Mouse (Mus musculus) myocyte (in vitro differentiated cells): ENCODE measurements around the gene Cbfb. TPM values are rescaled to one million over a fixed set of nuclear protein-coding genes. Genes with fewer than 3 reads are reported as not detected.
A peak's percentile ranks its signal among the peaks of the same experiment; 100 is the strongest.

Source experiments
- H3K27me3 ChIP-seq: one replicate; pipeline ENCODE4 v1.6.1; 2011; ENCODE audit not compliant: control insufficient read depth, insufficient read depth, insufficient read length
- H3K36me3 ChIP-seq: one replicate; pipeline ENCODE4 v1.6.1; 2011; ENCODE audit not compliant: control insufficient read depth, insufficient read depth
- H3K4me2 ChIP-seq: one replicate; pipeline ENCODE4 v1.6.1; 2011; ENCODE audit warnings: low read depth, control low read depth
- H3K4me3 ChIP-seq: one replicate; pipeline ENCODE4 v1.5.1; 2011; ENCODE audit warnings: mild to moderate bottlenecking, control low read depth, moderate library complexity
- H3K79me2 ChIP-seq: one replicate; pipeline ENCODE4 v1.6.1; 2011; ENCODE audit not compliant: control insufficient read depth, insufficient read depth
- H3ac ChIP-seq: one replicate; pipeline ENCODE4 v1.6.1; 2011; ENCODE audit not compliant: control insufficient read depth, insufficient read length
- CEBPB ChIP-seq: IDR thresholded peaks from 2 replicates; pipeline ENCODE4 v1.6.1; 2011; ENCODE audit warnings: mild to moderate bottlenecking, moderate library complexity; ENCODE audit not compliant: poor library complexity, insufficient read depth, severe bottlenecking
- E2F4 ChIP-seq: IDR thresholded peaks from one replicate; pipeline ENCODE4 v1.6.1; 2011; ENCODE audit warnings: mild to moderate bottlenecking, control low read depth, moderate library complexity; ENCODE audit not compliant: insufficient read depth
- MAX ChIP-seq: IDR thresholded peaks from one replicate; pipeline ENCODE4 v1.6.1; 2011; ENCODE audit warnings: low read depth, mild to moderate bottlenecking, control low read depth
- MYOD1 ChIP-seq, 3 experiments: IDR thresholded peaks; one replicate each; pipeline ENCODE4 v1.6.1; 2011; ENCODE audit warnings: control low read depth in 2 of 3, low read depth in 2 of 3, mild to moderate bottlenecking in 2 of 3, moderate library complexity in 1 of 3; ENCODE audit not compliant: insufficient read length in 2 of 3, control insufficient read depth in 1 of 3
- MYOG ChIP-seq, 3 experiments: IDR thresholded peaks; one replicate each; pipeline ENCODE4 v1.6.1; 2011; ENCODE audit warnings: control low read depth in 2 of 3, low read depth in 2 of 3, mild to moderate bottlenecking in 2 of 3; ENCODE audit not compliant: insufficient read length in 2 of 3, control insufficient read depth in 1 of 3, insufficient read depth in 1 of 3
- POLR2A ChIP-seq: IDR thresholded peaks from one replicate; pipeline ENCODE4 v1.6.1; 2011; ENCODE audit warnings: low read depth, mild to moderate bottlenecking, control low read depth, moderate library complexity; ENCODE audit not compliant: insufficient read length
- POLR2AphosphoS2 ChIP-seq: IDR thresholded peaks from one replicate; pipeline ENCODE4 v1.6.1; 2011; ENCODE audit warnings: low read depth, control low read depth; ENCODE audit not compliant: insufficient read length
- REST ChIP-seq: IDR thresholded peaks from one replicate; pipeline ENCODE4 v1.6.1; 2011; ENCODE audit warnings: mild to moderate bottlenecking, control low read depth, moderate library complexity; ENCODE audit not compliant: insufficient read depth, insufficient read length
- SRF ChIP-seq: IDR thresholded peaks from one replicate; pipeline ENCODE4 v1.6.1; 2011; ENCODE audit warnings: low read depth; ENCODE audit not compliant: control insufficient read depth, insufficient read length
- TCF12 ChIP-seq: IDR thresholded peaks from one replicate; pipeline ENCODE4 v1.6.1; 2011; ENCODE audit warnings: mild to moderate bottlenecking, control low read depth; ENCODE audit not compliant: poor library complexity, insufficient read depth, severe bottlenecking
- TCF3 ChIP-seq: IDR thresholded peaks from one replicate; pipeline ENCODE4 v1.6.1; 2011; ENCODE audit warnings: low read depth, control low read depth; ENCODE audit not compliant: insufficient read length
- USF1 ChIP-seq: IDR thresholded peaks from one replicate; pipeline ENCODE4 v1.6.1; 2011; ENCODE audit warnings: low read depth, mild to moderate bottlenecking, control low read depth, moderate library complexity
- polyA plus RNA-seq: library from polyadenylated mRNA; unstranded; fragments of >200 nt; fragmentation: generic; extraction: Trizol; gene quantifications from one replicate; pipeline ENCODE4 v1.2.1, GENCODE M21; 2012; ENCODE audit warnings: missing spikeins

Cbfb gene
- polyA plus RNA-seq, 1 experiment: 38.1 TPM

DNA sequence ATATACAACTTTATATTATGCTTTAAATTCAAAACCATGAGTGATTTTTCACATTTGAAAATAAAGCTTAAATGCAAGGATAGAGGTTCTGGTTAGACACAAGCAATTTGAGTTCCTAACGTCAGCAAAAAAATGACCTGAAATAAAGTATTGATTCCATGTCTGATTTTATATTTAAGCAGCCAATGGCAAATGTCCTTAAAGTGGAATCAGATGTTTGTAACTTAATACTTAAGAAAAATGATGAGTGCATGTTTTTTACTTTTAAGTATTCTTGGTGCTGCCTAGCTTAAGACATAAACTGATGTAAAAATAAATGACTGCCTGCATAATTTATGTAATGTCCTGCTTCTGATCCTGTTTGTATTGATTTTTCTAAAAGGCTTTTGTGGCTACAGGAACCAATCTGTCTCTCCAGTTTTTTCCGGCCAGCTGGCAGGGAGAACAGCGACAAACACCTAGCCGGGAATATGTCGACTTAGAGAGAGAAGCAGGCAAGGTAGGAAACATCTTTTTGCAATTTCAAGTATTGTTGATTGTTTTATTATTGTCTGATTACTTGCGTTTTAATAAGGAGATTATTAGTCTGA is 7.8 kb downstream of the Cbfb start:
- Histone ChIP-seq H3K36me3 (peaks cover 44% of the 10 kb centered on the region), H3K27me3 (no peaks in the 10 kb centered on the region), H3K4me3 (no peak overlapping the region), H3ac (no peak overlapping the region), H3K79me2 (peaks cover 100% of the 10 kb centered on the region), H3K4me2 (no peak overlapping the region)
- no peak for TF ChIP-seq MYOD1 (IDR thresholded peaks at IDR 0.05; ENCODE audit: control insufficient read depth in 1 of 3, insufficient read length in 2 of 3, low read depth in 2 of 3)
- no peak for TF ChIP-seq TCF3
- TF ChIP-seq MAX: no peak
- TF ChIP-seq USF1: no peak

- peaks cover 88% of the 10 kb centered on the region for H3K79me2 ChIP-seq
- H3K4me2 ChIP-seq: no peak overlapping the region
- TF ChIP-seq MYOG (IDR thresholded peaks at IDR 0.05; ENCODE audit: control insufficient read depth in 1 of 3, insufficient read depth in 1 of 3, insufficient read length in 2 of 3, low read depth in 2 of 3) (no peak), POLR2A (no peak), USF1 (no peak), CEBPB (no peak), E2F4 (no peak), TCF3 (no peak), SRF (no peak), REST (no peak), MYOD1 (IDR thresholded peaks at IDR 0.05; ENCODE audit: control insufficient read depth in 1 of 3, insufficient read length in 2 of 3, low read depth in 2 of 3) (no peak), MAX (no peak), POLR2AphosphoS2 (no peak), TCF12 (no peak)
- H3ac ChIP-seq: no peak overlapping the region
- H3K4me3 ChIP-seq: no peak overlapping the region
- H3K36me3 ChIP-seq: peaks cover 37% of the 10 kb centered on the region
- H3K27me3 ChIP-seq: no peaks in the 10 kb centered on the region
Measured at GRCm38 (mm10) chr8:105182201-105182600, 11.7 kb downstream of the Cbfb start.

DNA sequence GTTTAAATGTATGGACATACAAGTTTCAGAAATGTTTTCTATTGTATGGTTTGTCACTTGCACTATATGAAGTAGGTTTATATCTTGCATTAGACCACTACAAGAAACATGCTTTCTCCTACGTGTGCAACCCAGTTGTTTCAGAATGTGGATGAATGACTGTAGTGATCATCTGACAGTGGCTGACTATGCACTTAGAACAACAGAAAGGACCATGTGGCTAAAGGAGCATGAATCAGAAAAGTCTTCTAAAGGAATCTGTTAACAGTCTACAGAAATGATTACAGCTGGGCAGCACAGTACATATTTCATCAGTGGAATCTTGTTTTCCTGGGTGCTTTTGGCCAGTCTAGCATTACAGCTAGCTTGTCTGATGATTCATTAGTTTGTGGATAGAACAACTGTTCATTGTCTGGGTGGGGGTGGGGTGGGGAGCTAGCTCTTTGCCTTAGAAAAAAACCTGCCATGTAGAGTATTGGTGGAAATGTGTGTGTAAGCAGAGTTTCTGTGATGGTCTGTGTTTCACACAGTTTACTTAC is 16.1 kb downstream of the Cbfb start:
- no peak overlapping the region for H3K4me3 ChIP-seq
- H3K27me3 ChIP-seq: no peaks in the 10 kb centered on the region
- H3K79me2 ChIP-seq: peaks cover 88% of the 10 kb centered on the region
- peak overlapping the region; percentile 83 for H3K4me2 ChIP-seq
- no peak for TF ChIP-seq POLR2AphosphoS2
- peak; percentile 64 for TF ChIP-seq USF1
- peak in 1 of 3 experiments; percentile 46 for TF ChIP-seq MYOG (IDR thresholded peaks at IDR 0.05; ENCODE audit: control insufficient read depth in 1 of 3, insufficient read depth in 1 of 3, insufficient read length in 2 of 3, low read depth in 2 of 3)
- TF ChIP-seq E2F4: no peak
- peak; percentile 63; the same call in 1 of the 2 replicates for TF ChIP-seq CEBPB
- no peak for TF ChIP-seq TCF12
- TF ChIP-seq TCF3: no peak
- no peak for TF ChIP-seq POLR2A
- TF ChIP-seq MYOD1 (IDR thresholded peaks at IDR 0.05; ENCODE audit: control insufficient read depth in 1 of 3, insufficient read length in 2 of 3, low read depth in 2 of 3): peak; percentile 0 to 36 (median 16)
- TF ChIP-seq REST: no peak
- TF ChIP-seq MAX: peak; percentile 72
- no peak for TF ChIP-seq SRF
- no peak overlapping the region for H3ac ChIP-seq
- H3K36me3 ChIP-seq: peaks cover 29% of the 10 kb centered on the region

- Histone ChIP-seq H3K4me3 (no peak overlapping the region), H3K27me3 (no peaks in the 10 kb centered on the region), H3K4me2 (no peak overlapping the region), H3K36me3 (peaks cover 60% of the 10 kb centered on the region), H3K79me2 (peaks cover 90% of the 10 kb centered on the region), H3ac (no peak overlapping the region)
- TF ChIP-seq TCF12: no peak
- TF ChIP-seq POLR2A: no peak
- TF ChIP-seq TCF3: no peak
- TF ChIP-seq POLR2AphosphoS2: no peak
- TF ChIP-seq MYOG (IDR thresholded peaks at IDR 0.05; ENCODE audit: control insufficient read depth in 1 of 3, insufficient read depth in 1 of 3, insufficient read length in 2 of 3, low read depth in 2 of 3): no peak
Measured at GRCm38 (mm10) chr8:105192182-105192581, 21.7 kb downstream of the Cbfb start.

GRCm38 (mm10) chr8:105205748-105206147 is 35.3 kb downstream of the Cbfb start:
- no peak for TF ChIP-seq USF1
- TF ChIP-seq MYOG (IDR thresholded peaks at IDR 0.05; ENCODE audit: control insufficient read depth in 1 of 3, insufficient read depth in 1 of 3, insufficient read length in 2 of 3, low read depth in 2 of 3): no peak
- TF ChIP-seq MYOD1 (IDR thresholded peaks at IDR 0.05; ENCODE audit: control insufficient read depth in 1 of 3, insufficient read length in 2 of 3, low read depth in 2 of 3): no peak
- no peak for TF ChIP-seq CEBPB
- no peak for TF ChIP-seq REST
- TF ChIP-seq MAX: no peak
- no peak for TF ChIP-seq POLR2AphosphoS2
- TF ChIP-seq TCF3: no peak
- TF ChIP-seq TCF12: no peak
- no peak for TF ChIP-seq POLR2A
- no peak for TF ChIP-seq SRF
- no peak for TF ChIP-seq E2F4
- Histone ChIP-seq H3K4me2 (no peak overlapping the region), H3K27me3 (no peaks in the 10 kb centered on the region), H3K4me3 (no peak overlapping the region), H3K36me3 (peaks cover 28% of the 10 kb centered on the region), H3K79me2 (peaks cover 19% of the 10 kb centered on the region), H3ac (no peak overlapping the region)
